Mouse (Mus musculus): ENCODE measurements at regions not wholly inside any gene's neighbourhood (a gene's known extent, or its start where the extent isn't known, plus 50 kb on each side); places are given as distances from the start of the nearest gene placed in this dataset.

DNA sequence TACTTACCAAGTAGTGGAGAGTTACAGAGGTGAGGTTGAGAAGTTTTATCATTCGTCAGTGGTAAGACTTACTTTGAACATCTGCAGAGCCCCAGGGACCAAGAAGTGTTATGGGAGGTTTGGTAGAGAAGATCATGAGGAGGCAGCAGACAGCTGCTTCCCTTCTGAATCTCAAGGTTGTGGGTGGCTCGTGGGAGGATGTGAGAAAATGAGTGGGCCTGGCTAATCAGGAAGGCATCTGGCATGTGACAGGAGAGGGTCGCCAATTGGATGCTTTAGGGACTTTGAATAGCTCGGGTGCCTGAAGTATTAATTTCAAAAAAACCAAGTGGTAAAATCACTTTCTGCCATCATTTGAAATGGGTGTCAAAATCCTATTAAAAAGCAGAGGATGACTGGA lies 258.9 kb downstream of the Sqor start:
- 63% methylated on average over 4 of the region's 4 CpGs for WGBS
- no peaks in the 10 kb centered on the region for H3K27me3 ChIP-seq (ENCODE audit: control insufficient read depth, insufficient read depth, low read length)

DNA sequence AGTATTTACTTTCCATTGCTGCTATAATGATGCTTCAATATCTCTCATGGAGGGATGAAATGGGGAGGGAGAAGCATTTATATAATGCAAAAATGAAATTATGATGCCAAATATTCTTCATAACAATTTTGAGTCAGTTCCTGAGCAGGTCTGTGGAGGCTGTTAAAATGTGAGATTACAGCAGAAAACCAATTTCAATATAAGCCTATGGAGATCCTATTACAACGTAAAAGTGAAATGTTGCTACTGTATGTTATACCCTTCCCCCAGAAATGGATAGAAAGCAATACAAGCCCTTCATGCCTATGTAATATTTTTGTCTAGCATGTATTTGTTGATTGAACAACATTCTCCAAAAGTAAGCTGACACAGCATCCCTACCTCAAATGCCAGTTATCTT lies 259.3 kb downstream of the Sqor start:
- peak; percentile 63; the same call in 1 of the 2 replicates for ATAC-seq (ENCODE audit: low read depth)
- WGBS: 76% methylated on average over 1 of the region's 1 CpGs
- no peak overlapping the region for H3K4me2 ChIP-seq (ENCODE audit: low read depth, low read length)
- no peaks in the 10 kb centered on the region for H3K9me3 ChIP-seq (ENCODE audit: control insufficient read depth, low read length)
- no peaks in the 10 kb centered on the region for H3K27me3 ChIP-seq (ENCODE audit: control insufficient read depth, insufficient read depth, low read length)
- H3K27ac ChIP-seq (ENCODE audit: low read depth, low read length): no peak overlapping the region
- no peaks in the 10 kb centered on the region for H3K36me3 ChIP-seq (ENCODE audit: control insufficient read depth, insufficient read depth, low read length)
- H3K4me3 ChIP-seq (ENCODE audit: low read depth, low read length): no peak overlapping the region
- no peak overlapping the region for H3K9ac ChIP-seq (replicated peaks; ENCODE audit: low read depth, low read length)
- no peaks in the 10 kb centered on the region for H3K4me1 ChIP-seq (ENCODE audit: control insufficient read depth, insufficient read depth, low read length)

More for the DNA sequence above, 258.9 kb downstream of the Sqor start:
- Histone ChIP-seq H3K36me3 (ENCODE audit: control insufficient read depth, insufficient read depth, low read length) (no peaks in the 10 kb centered on the region), H3K27ac (ENCODE audit: low read depth, low read length) (no peak overlapping the region), H3K4me1 (ENCODE audit: control insufficient read depth, insufficient read depth, low read length) (no peaks in the 10 kb centered on the region), H3K4me3 (ENCODE audit: low read depth, low read length) (no peak overlapping the region), H3K4me2 (ENCODE audit: low read depth, low read length) (no peak overlapping the region), H3K9me3 (ENCODE audit: control insufficient read depth, low read length) (no peaks in the 10 kb centered on the region), H3K9ac (replicated peaks; ENCODE audit: low read depth, low read length) (no peak overlapping the region)
- no peak for ATAC-seq (ENCODE audit: low read depth)

GRCm38 (mm10) chr2:123024976-123025585 lies 260.0 kb downstream of the Sqor start:
- Histone ChIP-seq H3K4me3 (ENCODE audit: low read depth, low read length) (no peak overlapping the region), H3K9me3 (ENCODE audit: control insufficient read depth, low read length) (no peaks in the 10 kb centered on the region), H3K36me3 (ENCODE audit: control insufficient read depth, insufficient read depth, low read length) (no peaks in the 10 kb centered on the region), H3K4me2 (ENCODE audit: low read depth, low read length) (no peak overlapping the region), H3K27me3 (ENCODE audit: control insufficient read depth, insufficient read depth, low read length) (no peaks in the 10 kb centered on the region), H3K27ac (ENCODE audit: low read depth, low read length) (no peak overlapping the region), H3K9ac (replicated peaks; ENCODE audit: low read depth, low read length) (no peak overlapping the region), H3K4me1 (ENCODE audit: control insufficient read depth, insufficient read depth, low read length) (no peaks in the 10 kb centered on the region)
- WGBS: 64% methylated on average over 4 of the region's 4 CpGs
- ATAC-seq (ENCODE audit: low read depth): no peak; the same call in 1 of the 2 replicates

DNA sequence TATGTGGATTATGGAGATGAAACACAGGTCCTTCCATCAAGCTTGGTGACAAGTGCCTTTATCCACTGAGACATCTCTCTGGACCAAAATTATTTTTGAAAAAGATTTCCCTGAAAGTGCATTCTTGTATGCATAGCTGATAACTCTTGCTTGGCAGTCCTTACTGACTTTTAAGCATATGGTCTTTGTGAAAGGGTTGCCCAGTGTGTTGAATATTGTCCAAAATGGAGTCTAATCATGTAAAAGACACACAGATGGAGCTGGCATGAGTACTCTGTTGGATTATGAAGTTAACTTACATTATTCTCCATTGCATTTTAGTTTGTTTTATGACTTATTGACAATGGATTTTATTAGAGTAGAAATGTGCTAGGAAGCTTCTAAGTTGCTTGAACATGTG lies 282.3 kb downstream of the Sqor start:
- Histone ChIP-seq H3K27ac (ENCODE audit: low read depth, low read length) (no peak overlapping the region), H3K4me2 (ENCODE audit: low read depth, low read length) (no peak overlapping the region), H3K4me3 (ENCODE audit: low read depth, low read length) (no peak overlapping the region), H3K9me3 (ENCODE audit: control insufficient read depth, low read length) (no peaks in the 10 kb centered on the region), H3K9ac (replicated peaks; ENCODE audit: low read depth, low read length) (no peak overlapping the region), H3K27me3 (ENCODE audit: control insufficient read depth, insufficient read depth, low read length) (no peaks in the 10 kb centered on the region), H3K4me1 (ENCODE audit: control insufficient read depth, insufficient read depth, low read length) (no peaks in the 10 kb centered on the region), H3K36me3 (ENCODE audit: control insufficient read depth, insufficient read depth, low read length) (no peaks in the 10 kb centered on the region)
- ATAC-seq (ENCODE audit: low read depth): no peak

DNA sequence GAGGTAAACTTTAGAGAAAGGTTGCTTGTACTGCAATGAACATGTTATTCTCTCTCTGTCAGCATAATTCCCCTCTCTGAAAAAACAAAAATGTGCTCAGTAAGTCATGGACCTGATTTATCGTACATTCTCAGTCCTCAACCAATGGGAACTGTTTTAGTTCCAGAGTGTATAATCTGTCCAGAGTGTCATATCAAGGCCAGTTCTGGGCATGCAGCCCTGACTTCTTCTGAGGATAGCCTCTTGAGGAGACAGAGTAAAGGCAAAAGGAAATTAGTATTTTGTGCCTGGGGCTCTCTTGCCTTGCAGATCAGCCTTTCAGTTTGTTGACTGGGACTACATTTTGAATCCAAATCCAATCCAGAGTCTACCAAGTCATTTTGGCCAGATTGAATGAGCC lies 299.6 kb downstream of the Sqor start:
- no peaks in the 10 kb centered on the region for H3K9me3 ChIP-seq (ENCODE audit: control insufficient read depth, low read length)
- WGBS: 87% methylated on average over 1 of the region's 1 CpGs

DNA sequence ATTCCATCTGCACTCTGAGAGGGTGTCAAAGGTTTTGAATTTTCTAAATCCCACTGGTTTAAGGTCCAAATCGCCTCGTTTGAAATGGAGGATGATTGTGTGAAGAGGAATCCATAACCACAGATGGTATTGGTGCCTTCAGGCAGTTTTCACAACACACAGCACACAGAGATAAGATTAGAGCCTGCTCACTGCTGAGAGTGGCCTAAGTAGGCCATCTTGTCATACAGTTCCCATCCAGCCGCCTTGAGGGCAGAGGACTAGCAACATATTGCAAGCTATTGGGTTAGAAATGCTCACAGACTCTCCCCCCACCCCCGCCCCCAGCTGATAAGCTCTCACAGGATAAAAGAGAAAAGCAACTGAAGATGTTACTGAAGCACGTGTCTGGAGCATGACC lies 303.8 kb downstream of the Sqor start:
- Histone ChIP-seq H3K27me3 (ENCODE audit: control insufficient read depth, insufficient read depth, low read length) (no peaks in the 10 kb centered on the region), H3K27ac (ENCODE audit: low read depth, low read length) (no peak overlapping the region), H3K4me2 (ENCODE audit: low read depth, low read length) (no peak overlapping the region), H3K36me3 (ENCODE audit: control insufficient read depth, insufficient read depth, low read length) (no peaks in the 10 kb centered on the region), H3K9me3 (ENCODE audit: control insufficient read depth, low read length) (no peaks in the 10 kb centered on the region), H3K4me1 (ENCODE audit: control insufficient read depth, insufficient read depth, low read length) (no peaks in the 10 kb centered on the region), H3K9ac (replicated peaks; ENCODE audit: low read depth, low read length) (no peak overlapping the region), H3K4me3 (ENCODE audit: low read depth, low read length) (no peak overlapping the region)
- ATAC-seq (ENCODE audit: low read depth): peak; percentile 51; the same call in 1 of the 2 replicates
- 60% methylated on average over 5 of the region's 5 CpGs for WGBS

More for the DNA sequence above, 299.6 kb downstream of the Sqor start:
- Histone ChIP-seq H3K4me2 (ENCODE audit: low read depth, low read length) (no peak overlapping the region), H3K4me3 (ENCODE audit: low read depth, low read length) (no peak overlapping the region), H3K9ac (replicated peaks; ENCODE audit: low read depth, low read length) (no peak overlapping the region), H3K27me3 (ENCODE audit: control insufficient read depth, insufficient read depth, low read length) (no peaks in the 10 kb centered on the region), H3K4me1 (ENCODE audit: control insufficient read depth, insufficient read depth, low read length) (no peaks in the 10 kb centered on the region), H3K36me3 (ENCODE audit: control insufficient read depth, insufficient read depth, low read length) (no peaks in the 10 kb centered on the region), H3K27ac (ENCODE audit: low read depth, low read length) (no peak overlapping the region)
- no peak for ATAC-seq (ENCODE audit: low read depth)

- Histone ChIP-seq H3K4me2 (ENCODE audit: low read depth, low read length) (no peak overlapping the region), H3K27me3 (ENCODE audit: control insufficient read depth, insufficient read depth, low read length) (no peaks in the 10 kb centered on the region), H3K36me3 (ENCODE audit: control insufficient read depth, insufficient read depth, low read length) (no peaks in the 10 kb centered on the region), H3K27ac (ENCODE audit: low read depth, low read length) (no peak overlapping the region), H3K4me3 (ENCODE audit: low read depth, low read length) (no peak overlapping the region), H3K9me3 (ENCODE audit: control insufficient read depth, low read length) (no peaks in the 10 kb centered on the region), H3K4me1 (ENCODE audit: control insufficient read depth, insufficient read depth, low read length) (no peaks in the 10 kb centered on the region), H3K9ac (replicated peaks; ENCODE audit: low read depth, low read length) (no peak overlapping the region)
- ATAC-seq (ENCODE audit: low read depth): no peak
- 96% methylated on average over 2 of the region's 2 CpGs for WGBS
Measured at GRCm38 (mm10) chr2:123072653-123073052, 307.6 kb downstream of the Sqor start.

- Histone ChIP-seq H3K4me2 (ENCODE audit: low read depth, low read length) (no peak overlapping the region), H3K9ac (replicated peaks; ENCODE audit: low read depth, low read length) (no peak overlapping the region), H3K36me3 (ENCODE audit: control insufficient read depth, insufficient read depth, low read length) (no peaks in the 10 kb centered on the region), H3K9me3 (ENCODE audit: control insufficient read depth, low read length) (no peaks in the 10 kb centered on the region), H3K4me3 (ENCODE audit: low read depth, low read length) (no peak overlapping the region), H3K27me3 (ENCODE audit: control insufficient read depth, insufficient read depth, low read length) (no peaks in the 10 kb centered on the region), H3K27ac (ENCODE audit: low read depth, low read length) (no peak overlapping the region), H3K4me1 (ENCODE audit: control insufficient read depth, insufficient read depth, low read length) (no peaks in the 10 kb centered on the region)
- WGBS: 50% methylated on average over 4 of the region's 4 CpGs
- ATAC-seq (ENCODE audit: low read depth): no peak
Measured at GRCm38 (mm10) chr2:123073476-123074085, 308.5 kb downstream of the Sqor start.

GRCm38 (mm10) chr2:123092726-123093125 lies 327.7 kb downstream of the Sqor start:
- H3K27me3 ChIP-seq (ENCODE audit: control insufficient read depth, insufficient read depth, low read length): no peaks in the 10 kb centered on the region
- no peak overlapping the region for H3K4me3 ChIP-seq (ENCODE audit: low read depth, low read length)
- ATAC-seq (ENCODE audit: low read depth): no peak
- H3K27ac ChIP-seq (ENCODE audit: low read depth, low read length): no peak overlapping the region
- H3K36me3 ChIP-seq (ENCODE audit: control insufficient read depth, insufficient read depth, low read length): no peaks in the 10 kb centered on the region
- H3K4me1 ChIP-seq (ENCODE audit: control insufficient read depth, insufficient read depth, low read length): no peaks in the 10 kb centered on the region
- no peak overlapping the region for H3K9ac ChIP-seq (replicated peaks; ENCODE audit: low read depth, low read length)
- no peak overlapping the region for H3K4me2 ChIP-seq (ENCODE audit: low read depth, low read length)
- no peaks in the 10 kb centered on the region for H3K9me3 ChIP-seq (ENCODE audit: control insufficient read depth, low read length)
- WGBS: 98% methylated on average over 1 of the region's 1 CpGs

All from neural tube, embryonic 14.5 days (tissue).